In genomic region chr11:76130859-76131258, GRCm38 (mm10) we compare ENCODE assay signal across 12 mouse cellular contexts. TPM values are rescaled to one million over a fixed set of nuclear protein-coding genes. Genes with fewer than 3 reads are reported as not detected.
DNase-seq lines count a peak whose midpoint lies in the region; ATAC-seq and TF ChIP-seq lines count a peak whose summit lies in the region.
"Had no signal": no experiment of that assay in that cellular context is flagged by ENCODE, and none has a peak within 500 bp of the region (broad histone marks: within the 10 kb centered on the region; RNA-seq: fewer than 3 reads in every experiment).

No protein-coding gene starts in this region.

- H3K4me2 ChIP-seq in midbrain, postnatal 0 days (ENCODE audit: low read depth, low read length, poor library complexity, severe bottlenecking), result no peak overlapping the region
- H3K4me2 ChIP-seq: limb, embryonic 15.5 days; midbrain, embryonic 11.5 days had no signal

- no peak overlapping the region for H3K9ac ChIP-seq in midbrain, postnatal 0 days (replicated peaks; ENCODE audit: low read length, poor library complexity, severe bottlenecking)
- H3K9ac ChIP-seq: limb, embryonic 15.5 days had no signal

- H3K27ac ChIP-seq in layer of hippocampus, adult 2 months, result 0 out of 2 replicates have a peak overlapping the region, but pooled peaks have one; percentile 46
- H3K27ac ChIP-seq in midbrain, postnatal 0 days (ENCODE audit: low read depth, low read length), result no peak overlapping the region
- H3K27ac ChIP-seq: limb, embryonic 15.5 days had no signal

- H3K9me3 ChIP-seq in midbrain, postnatal 0 days (ENCODE audit: low read length), result no peaks in the 10 kb centered on the region
- H3K9me3 ChIP-seq: limb, embryonic 15.5 days had no signal

- H3K36me3 ChIP-seq in midbrain, postnatal 0 days (ENCODE audit: insufficient read depth, low read length), result peaks cover 27% of the 10 kb centered on the region

- no peaks in the 10 kb centered on the region for H3K27me3 ChIP-seq in midbrain, postnatal 0 days (ENCODE audit: insufficient read depth, low read length)
- H3K27me3 ChIP-seq: limb, embryonic 15.5 days had no signal

- TF ChIP-seq CTCF in layer of hippocampus, adult 2 months (conservative IDR thresholded peaks at IDR 0.05), result no peak
- no peak for TF ChIP-seq CTCF in midbrain, postnatal 0 days (IDR thresholded peaks at IDR 0.05)

- DNase-seq in layer of hippocampus, adult 2 months (ENCODE audit: low spot score in 2 of 2), result no peak
- no peak for DNase-seq in layer of hippocampus, adult 18-20 months (ENCODE audit: low spot score in 2 of 2)
- peak; percentile 86 for DNase-seq in heart, adult 8-10 months (ENCODE audit: low spot score)
- DNase-seq in kidney, postnatal 10 days, result peak; percentile 49
- DNase-seq in skeletal muscle tissue, adult 2 months (ENCODE audit: low read depth, low spot score), result peak; percentile 34
- DNase-seq in midbrain, postnatal 0 days (ENCODE audit: low spot score), result no peak
- DNase-seq: cerebellum, postnatal 36 days; thymus, postnatal 36 days had no signal

- no peaks in the 10 kb centered on the region for H3K4me1 ChIP-seq in midbrain, postnatal 0 days (ENCODE audit: insufficient read depth, low read length)

- H3K4me3 ChIP-seq in layer of hippocampus, adult 2 months, result no peak overlapping the region
- no peak overlapping the region for H3K4me3 ChIP-seq in midbrain, postnatal 0 days (ENCODE audit: low read depth, low read length)
- H3K4me3 ChIP-seq: erythroblast, embryonic 14.5 days; limb, embryonic 15.5 days had no signal

- no peak for ATAC-seq in midbrain, postnatal 0 days (ENCODE audit: low FRiP score)
- no peak for ATAC-seq in monocyte, adult 5-6 weeks (replicated peaks; ENCODE audit: insufficient number of reproducible peaks, low FRiP score, low TSS enrichment, poor library complexity, severe bottlenecking)

- 86% methylated on average over 5 of the region's 5 CpGs for WGBS in midbrain, postnatal 0 days

RNA-seq across cellular contexts. Expression of gene Vps53, which starts 48.6 kb away (rescaled TPM):
- total RNA-seq in layer of hippocampus, adult 2 months (2021), result 100 to 1,000 TPM in 1 of 2 experiments, 10 to 100 TPM in 1; 97.1 to 103 TPM
- 100 to 1,000 TPM; 100 to 106 TPM for total RNA-seq in layer of hippocampus, adult 18-20 months (2021)
- total RNA-seq in heart, adult 8-10 months (2022), result 10 to 100 TPM; 27.2 to 29.9 (median 29.5) TPM
- total RNA-seq in midbrain, postnatal 0 days (2014; rRNA removed), result 40.3 and 46.1 TPM in 2 replicates
- 63.5 and 64.0 TPM in 2 replicates for polyA plus RNA-seq in midbrain, postnatal 0 days (2015; fragmentation: Nextera tagmentation; extraction: Ambion mirVana)
- 39.4 to 43.8 TPM (median 41.9 TPM) in 3 replicates for total RNA-seq in monocyte, adult 5-6 weeks (2017)

RNA-seq across cellular contexts. Expression of gene Fam57a, which starts 48.6 kb away (rescaled TPM):
- 10 to 100 TPM; 17.7 to 20.9 TPM for total RNA-seq in layer of hippocampus, adult 2 months (2021)
- 10 to 100 TPM; 16.6 to 18.5 TPM for total RNA-seq in layer of hippocampus, adult 18-20 months (2021)
- total RNA-seq in heart, adult 8-10 months (2022), result 1 to 10 TPM; 2.0 to 3.0 (median 2.5) TPM
- total RNA-seq in midbrain, postnatal 0 days (2014; rRNA removed), result 24.6 and 29.4 TPM in 2 replicates
- 17.6 and 19.6 TPM in 2 replicates for polyA plus RNA-seq in midbrain, postnatal 0 days (2015; fragmentation: Nextera tagmentation; extraction: Ambion mirVana)
- total RNA-seq in monocyte, adult 5-6 weeks (2017), result 0.85 to 1.8 TPM (median 1.4 TPM) in 3 replicates
- polyA plus RNA-seq: erythroblast, embryonic 14.5 days had no signal

Comparison
In these comparisons a context has a peak if more than half of its experiments do, and no peak if none do; other contexts are left out.
1. DNase-seq: peak in heart, adult 8-10 months (single experiment), kidney, postnatal 10 days (single experiment) and skeletal muscle tissue, adult 2 months (single experiment); none in layer of hippocampus, adult 2 months (0 of 2), layer of hippocampus, adult 18-20 months (0 of 2) and midbrain, postnatal 0 days (single experiment).